Mouse (Mus musculus) limb, embryonic 13.5 days (tissue): ENCODE measurements around the gene Panx1. TPM values are rescaled to one million over a fixed set of nuclear protein-coding genes. Genes with fewer than 3 reads are reported as not detected.

ENCODE experiments used
- ATAC-seq: fragments of 200-750 bp; cut with Nextera tagmentation; 2 replicates; pipeline ENCODE4 v1.8.0; 2017; ENCODE audit warnings: low read depth, moderate number of reproducible peaks, moderate TSS enrichment; ENCODE audit not compliant: low FRiP score
- H3K27ac ChIP-seq: fragments of 300-500 bp; sonication (generic); 2 replicates; pipeline ENCODE4 v1.5.1; 2015; ENCODE audit warnings: inconsistent platforms, mild to moderate bottlenecking, moderate library complexity
- H3K27me3 ChIP-seq: fragments of 300-500 bp; sonication (generic); 2 replicates; pipeline ENCODE4 v1.6.1; 2015; ENCODE audit warnings: mild to moderate bottlenecking, inconsistent platforms
- H3K36me3 ChIP-seq: fragments of 300-500 bp; sonication (generic); 2 replicates; pipeline ENCODE4 v1.6.1; 2015; ENCODE audit warnings: inconsistent platforms, mild to moderate bottlenecking, moderate library complexity
- H3K4me1 ChIP-seq: fragments of 300-500 bp; sonication (generic); 2 replicates; pipeline ENCODE4 v1.6.1; 2015; ENCODE audit warnings: inconsistent platforms
- H3K4me2 ChIP-seq: fragments of 300-500 bp; sonication (generic); replicated peaks from 2 replicates; pipeline ENCODE4 v1.6.1; 2015; ENCODE audit warnings: inconsistent platforms, mild to moderate bottlenecking, moderate library complexity
- H3K4me3 ChIP-seq: fragments of 300-500 bp; sonication (generic); 2 replicates; pipeline ENCODE4 v1.5.1; 2015; ENCODE audit warnings: moderate library complexity, mild to moderate bottlenecking, inconsistent platforms
- H3K9ac ChIP-seq: fragments of 300-500 bp; sonication (generic); 2 replicates; pipeline ENCODE4 v1.6.1; 2015; ENCODE audit warnings: mild to moderate bottlenecking, inconsistent platforms
- H3K9me3 ChIP-seq: fragments of 300-500 bp; sonication (generic); 2 replicates; pipeline ENCODE4 v1.6.1; 2016; ENCODE audit warnings: inconsistent platforms
- WGBS: fragments of 180-500 bp; shearing (Covaris S2); methylation state at CpG from one replicate; pipeline ENCODE4 v1.1.7; 2015; 5-methylcytosine and 5-hydroxymethylcytosine counted together
- polyA plus RNA-seq: library from polyadenylated mRNA; unstranded; fragments of >200 nt; fragmentation: Nextera tagmentation; extraction: Ambion mirVana; gene quantifications from 2 replicates; pipeline ENCODE4 v1.2.1, GENCODE M21; 2015

The Panx1 gene
- 46.2 and 49.8 TPM in 2 replicates for polyA plus RNA-seq

DNA sequence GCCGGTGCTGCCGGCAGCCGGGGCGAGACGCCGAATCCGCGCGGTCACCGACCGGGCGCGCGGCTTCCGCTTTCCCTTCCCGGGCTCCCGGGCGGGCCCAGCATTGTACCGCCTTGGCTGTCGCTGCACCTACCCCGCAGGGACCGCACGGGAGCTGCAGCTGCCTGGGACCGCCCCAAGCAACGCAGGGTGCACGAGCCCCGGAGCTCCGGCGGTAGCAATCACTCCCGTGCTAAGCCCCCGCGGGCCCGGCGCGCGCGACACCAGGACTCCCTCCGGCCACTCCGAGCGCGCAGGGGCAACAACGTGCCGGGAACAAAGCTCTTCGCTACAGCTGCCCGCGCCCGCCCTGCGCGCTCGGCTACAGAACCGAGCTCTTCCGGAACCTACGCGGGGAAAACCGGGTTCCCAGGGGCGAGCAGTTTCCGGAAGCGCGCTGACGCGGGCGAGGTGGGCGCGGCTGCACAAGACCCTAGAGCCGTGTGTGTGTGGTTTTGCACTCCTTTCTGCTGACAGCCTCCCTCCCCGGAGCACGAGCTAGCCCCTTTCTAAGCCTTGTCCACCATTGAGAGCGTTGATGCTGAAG lies at the start of gene Panx1:
Panx1 (minus strand) TSS at position 395 of the 586 bp plus-strand sequence.
- Histone ChIP-seq H3K36me3 (no peaks in the 10 kb centered on the region; the same call in 1 of the 2 replicates), H3K4me3 (peak within 1 kb of the TSS; percentile 85), H3K9ac (peak within 1 kb of the TSS; percentile 89), H3K4me2 (peak within 1 kb of the TSS; percentile 78), H3K9me3 (no peaks in the 10 kb centered on the region), H3K4me1 (peaks cover 21% of the 10 kb centered on the region), H3K27me3 (no peaks in the 10 kb centered on the region), H3K27ac (peak within 1 kb of the TSS; percentile 81)
- ATAC-seq = peak; percentile 89
- WGBS = under 1% methylated on average over 62 of the region's 68 CpGs

DNA sequence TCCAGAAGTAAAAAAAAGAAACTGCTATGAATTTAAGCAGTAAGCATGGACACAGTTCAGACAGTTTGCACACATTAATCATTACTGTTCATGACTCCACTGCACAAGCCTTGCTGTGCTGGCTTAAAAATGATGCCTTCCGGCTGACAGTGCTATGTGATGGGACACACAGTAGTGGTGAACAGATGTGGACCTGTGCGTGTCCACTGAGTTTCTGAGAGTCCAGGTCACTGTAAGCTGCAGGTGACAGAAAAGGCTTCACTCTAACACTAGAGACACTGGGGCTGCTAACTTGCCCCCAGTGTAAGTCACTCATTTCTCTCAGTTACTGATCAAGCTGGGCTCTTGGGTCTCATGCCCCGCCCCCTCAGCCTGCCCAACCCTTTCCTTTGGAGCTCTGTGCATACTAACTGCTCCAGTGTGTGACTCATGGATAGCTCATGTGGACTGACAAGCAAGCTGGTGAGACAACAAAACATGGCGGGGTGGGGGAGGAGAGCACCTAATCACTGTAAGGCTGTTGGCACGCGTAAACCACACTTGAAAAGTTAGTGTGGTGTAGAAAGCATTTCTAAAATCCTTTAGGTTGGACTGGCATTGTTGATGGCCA lies 23.5 kb upstream of the Panx1 start:
- no peaks in the 10 kb centered on the region for H3K27me3 ChIP-seq
- no peak overlapping the region for H3K4me2 ChIP-seq
- no peak overlapping the region for H3K27ac ChIP-seq
- WGBS = 79% methylated on average over 6 of the region's 6 CpGs
- no peak for ATAC-seq
- H3K36me3 ChIP-seq = no peaks in the 10 kb centered on the region
- no peak overlapping the region for H3K9ac ChIP-seq
- H3K9me3 ChIP-seq = no peaks in the 10 kb centered on the region
- no peak overlapping the region for H3K4me3 ChIP-seq
- no peaks in the 10 kb centered on the region for H3K4me1 ChIP-seq

DNA sequence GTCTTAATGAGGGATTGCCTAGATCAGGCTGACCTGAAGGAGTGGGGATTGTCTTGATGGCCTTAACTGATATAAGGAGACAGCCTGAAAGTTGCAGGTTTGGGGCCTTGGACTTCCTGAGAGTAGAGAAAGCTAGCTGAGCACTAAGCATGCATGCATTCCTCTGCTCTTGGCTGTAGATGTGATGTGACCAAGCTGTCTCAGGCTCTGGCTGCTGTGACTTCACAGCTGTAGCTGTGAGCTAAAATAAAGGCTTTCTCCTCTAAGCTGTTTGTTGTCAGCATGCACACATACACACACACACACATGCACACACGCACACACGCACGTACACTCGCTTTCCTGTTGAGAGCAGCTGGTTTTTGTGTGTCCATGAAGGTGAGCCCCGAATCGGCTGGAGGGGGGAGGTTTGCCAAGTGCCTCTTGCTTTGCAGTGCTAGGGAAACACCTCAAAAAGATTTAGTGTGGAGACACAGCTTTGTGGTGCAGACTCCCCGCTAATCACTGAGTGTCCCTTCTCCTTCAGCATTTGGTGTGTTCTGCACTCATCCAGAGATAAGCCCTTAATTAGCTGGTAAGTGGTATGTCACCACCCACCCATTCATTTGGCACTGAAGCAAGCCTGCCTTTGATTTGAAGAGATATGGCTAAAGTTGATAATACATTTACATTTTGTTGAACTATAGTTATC lies 22.9 kb upstream of the Panx1 start:
- Histone ChIP-seq H3K9ac (no peak overlapping the region), H3K27me3 (no peaks in the 10 kb centered on the region), H3K4me1 (no peaks in the 10 kb centered on the region), H3K4me3 (no peak overlapping the region), H3K36me3 (no peaks in the 10 kb centered on the region), H3K9me3 (no peaks in the 10 kb centered on the region), H3K27ac (no peak overlapping the region), H3K4me2 (no peak overlapping the region)
- 74% methylated on average over 7 of the region's 7 CpGs for WGBS
- ATAC-seq = no peak

DNA sequence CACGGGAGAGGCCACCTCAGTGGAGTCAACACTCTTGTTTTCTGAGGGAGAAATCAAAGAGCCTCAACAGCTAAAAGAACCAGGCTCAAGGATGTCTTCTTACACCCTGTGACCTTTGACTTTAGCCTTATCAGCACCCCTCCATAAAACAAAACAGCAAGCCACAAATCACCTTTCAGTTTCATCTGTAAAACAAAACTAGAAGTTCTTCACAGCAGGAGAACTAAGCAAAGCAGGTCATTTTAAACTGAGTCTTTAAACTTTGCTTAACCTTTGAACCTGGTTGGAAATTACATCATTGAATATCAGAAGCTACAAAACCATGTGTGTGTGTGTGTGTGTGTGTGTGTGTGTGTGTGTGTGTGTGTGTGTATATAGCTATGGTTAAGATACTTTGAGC lies 18.9 kb upstream of the Panx1 start:
- WGBS = 3% methylated on average over 1 of the region's 1 CpGs
- Histone ChIP-seq H3K4me3 (no peak overlapping the region), H3K4me2 (no peak overlapping the region), H3K4me1 (no peaks in the 10 kb centered on the region), H3K27me3 (no peaks in the 10 kb centered on the region), H3K9me3 (no peaks in the 10 kb centered on the region), H3K9ac (no peak overlapping the region), H3K36me3 (no peaks in the 10 kb centered on the region), H3K27ac (no peak overlapping the region)
- no peak for ATAC-seq

DNA sequence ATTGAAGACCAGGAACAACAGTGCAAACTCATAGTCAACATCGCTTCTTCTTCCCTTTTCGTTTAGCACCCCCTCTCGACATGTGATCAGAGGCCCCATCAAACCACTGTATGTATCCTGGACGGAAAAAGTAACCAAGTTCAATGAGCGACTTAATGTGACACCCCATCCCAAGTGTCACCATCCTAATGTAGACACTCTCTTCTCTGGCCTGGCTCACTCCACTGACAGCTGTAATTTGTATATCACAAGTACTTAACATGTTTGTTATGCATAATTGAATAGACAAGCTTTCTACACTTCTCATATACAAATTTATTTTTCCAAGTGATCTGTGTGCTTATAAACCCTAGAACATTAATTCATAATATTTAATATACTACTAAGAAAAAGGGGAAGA lies 15.6 kb upstream of the Panx1 start:
- H3K4me3 ChIP-seq = no peak overlapping the region
- H3K9ac ChIP-seq = no peak overlapping the region
- no peak overlapping the region for H3K27ac ChIP-seq
- no peak overlapping the region for H3K4me2 ChIP-seq
- no peaks in the 10 kb centered on the region for H3K36me3 ChIP-seq
- WGBS = 91% methylated on average over 5 of the region's 5 CpGs
- H3K4me1 ChIP-seq = no peaks in the 10 kb centered on the region
- no peaks in the 10 kb centered on the region for H3K27me3 ChIP-seq
- ATAC-seq = no peak
- H3K9me3 ChIP-seq = no peaks in the 10 kb centered on the region

DNA sequence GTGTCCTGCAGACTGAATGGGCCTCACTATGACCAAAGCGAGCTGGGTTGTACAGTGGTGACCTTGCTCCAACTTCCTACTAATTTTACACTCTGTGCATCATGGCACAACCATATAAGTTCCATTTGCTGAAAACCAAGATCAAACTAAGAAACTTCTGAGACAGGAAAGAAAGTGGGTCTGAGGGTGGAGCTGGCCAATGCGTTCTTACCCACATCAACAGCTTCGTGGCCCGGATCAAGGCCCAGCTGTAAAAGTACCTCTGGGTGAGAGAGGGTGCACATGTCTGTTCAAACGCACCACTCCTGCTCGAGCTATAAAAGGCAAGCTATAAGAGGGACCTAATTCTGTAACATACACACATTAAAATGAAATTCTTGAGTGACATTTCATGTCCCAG lies 14.7 kb upstream of the Panx1 start:
- Histone ChIP-seq H3K9me3 (no peaks in the 10 kb centered on the region), H3K4me3 (no peak overlapping the region), H3K4me2 (no peak overlapping the region), H3K27ac (no peak overlapping the region), H3K9ac (no peak overlapping the region), H3K36me3 (no peaks in the 10 kb centered on the region), H3K27me3 (no peaks in the 10 kb centered on the region), H3K4me1 (no peaks in the 10 kb centered on the region)
- ATAC-seq = no peak
- 73% methylated on average over 6 of the region's 6 CpGs for WGBS

DNA sequence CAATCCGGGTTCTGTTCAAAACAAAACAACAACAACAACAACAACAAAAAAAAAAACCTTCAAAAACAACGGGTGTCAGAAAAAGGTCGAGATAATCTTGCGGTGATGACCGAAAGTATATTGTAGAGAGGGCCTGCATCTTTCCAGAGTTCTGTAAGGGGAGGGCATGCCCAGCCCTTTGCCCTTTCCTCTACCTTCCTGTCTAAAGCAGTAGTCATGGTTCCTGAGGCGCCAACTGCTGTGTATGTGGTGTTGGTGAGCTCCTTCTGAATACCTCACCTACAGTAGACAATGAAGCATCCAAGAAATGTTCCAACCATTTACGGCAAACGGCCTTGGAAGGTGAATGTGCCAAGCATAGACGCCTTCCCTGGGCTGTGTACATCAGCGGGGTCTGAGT lies 462 bp upstream of the Panx1 start:
- ATAC-seq = no peak
- Histone ChIP-seq H3K27ac (peak overlapping the region; percentile 81; the same call in 1 of the 2 replicates), H3K4me1 (peaks cover 21% of the 10 kb centered on the region), H3K4me3 (peak overlapping the region; percentile 85), H3K36me3 (no peaks in the 10 kb centered on the region; the same call in 1 of the 2 replicates), H3K27me3 (no peaks in the 10 kb centered on the region), H3K4me2 (peak overlapping the region; percentile 78), H3K9me3 (no peaks in the 10 kb centered on the region), H3K9ac (peak overlapping the region; percentile 89)
- WGBS = 42% methylated on average over 10 of the region's 10 CpGs

DNA sequence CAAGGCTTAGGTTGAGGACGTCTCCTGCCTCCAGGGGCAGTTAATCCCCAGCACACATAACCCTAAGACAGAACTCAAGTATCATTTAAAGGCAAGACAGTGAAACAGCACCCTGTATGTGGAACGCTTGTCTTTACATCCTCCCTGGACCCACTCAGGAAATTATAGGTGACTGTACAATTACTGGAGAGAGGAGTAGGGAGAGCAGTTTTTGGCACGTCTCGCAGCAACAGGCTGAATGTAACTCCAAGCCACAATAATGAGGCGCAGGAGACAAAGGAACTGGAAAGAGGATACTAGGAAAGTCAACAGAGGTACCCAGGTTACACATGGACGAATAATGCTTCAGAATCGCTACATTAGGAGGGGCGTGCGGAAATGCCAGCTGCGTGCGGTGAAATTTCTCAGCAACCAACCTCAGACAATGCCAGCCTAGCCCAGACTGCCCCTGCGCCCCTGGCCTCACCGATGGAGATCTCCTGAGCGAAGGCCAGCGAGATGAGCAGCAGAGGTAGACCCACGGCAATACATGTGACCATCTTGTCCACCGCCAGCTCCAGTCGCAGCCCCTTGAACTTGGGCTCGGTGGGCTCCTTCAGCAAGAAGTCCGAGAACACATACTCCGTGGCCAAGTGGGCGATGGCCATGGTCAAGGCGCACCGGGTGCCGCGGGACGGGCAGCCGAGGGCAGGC lies 741 bp downstream of the Panx1 start:
- peak overlapping the region; percentile 78 for H3K4me2 ChIP-seq
- under 1% methylated on average over 28 of the region's 28 CpGs for WGBS

DNA sequence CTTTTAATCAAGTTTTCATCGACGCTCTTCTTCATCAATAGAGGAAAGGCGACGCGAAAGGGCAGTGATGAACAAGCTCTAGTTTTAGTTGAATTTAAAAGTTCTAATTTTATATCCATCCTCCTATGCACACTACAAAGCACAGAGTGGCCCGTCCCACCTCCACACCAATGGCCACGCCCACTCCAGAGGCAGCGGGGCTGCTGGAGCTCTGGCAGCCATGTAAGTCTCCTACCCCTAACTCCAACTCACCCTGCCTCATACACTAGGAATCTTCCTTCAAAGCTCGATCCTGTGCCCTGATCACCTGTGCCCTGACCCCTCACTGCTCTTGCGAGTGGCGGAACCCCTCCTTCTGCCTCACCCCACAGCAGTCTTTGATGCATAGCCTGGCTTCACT lies 3.7 kb downstream of the Panx1 start:
- WGBS = 88% methylated on average over 11 of the region's 11 CpGs
- H3K27ac ChIP-seq = no peak overlapping the region
- no peak for ATAC-seq

More for the DNA sequence above, 741 bp downstream of the Panx1 start:
- Histone ChIP-seq H3K36me3 (no peaks in the 10 kb centered on the region; the same call in 1 of the 2 replicates), H3K9me3 (no peaks in the 10 kb centered on the region), H3K4me1 (peaks cover 21% of the 10 kb centered on the region), H3K27ac (peak overlapping the region; percentile 81; the same call in 1 of the 2 replicates), H3K4me3 (peak overlapping the region; percentile 85), H3K27me3 (no peaks in the 10 kb centered on the region), H3K9ac (peak overlapping the region; percentile 89)
- no peak; the same call in 1 of the 2 replicates for ATAC-seq

DNA sequence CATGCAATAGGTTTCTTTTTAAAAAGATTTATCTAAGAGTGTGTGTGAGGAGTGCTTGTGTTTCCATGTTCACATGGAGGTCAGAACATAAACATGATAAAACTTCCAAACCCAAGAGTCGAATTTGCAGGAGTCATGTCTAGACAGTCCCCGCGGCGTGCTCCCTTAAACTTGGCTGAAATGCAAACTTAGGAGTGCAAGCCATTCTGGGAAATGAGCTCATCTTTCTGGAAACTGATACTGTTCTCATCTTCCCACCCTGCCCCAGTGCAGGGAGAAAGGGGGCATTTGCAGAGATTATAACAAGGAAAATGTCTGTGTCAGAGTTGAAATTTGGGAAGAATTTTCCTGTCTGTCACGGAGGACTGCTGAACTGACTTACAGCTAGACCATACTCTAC lies 5.4 kb downstream of the Panx1 start:
- H3K4me3 ChIP-seq = no peak overlapping the region
- no peak for ATAC-seq
- peaks cover 19% of the 10 kb centered on the region for H3K4me1 ChIP-seq
- whole genome bisulfite sequencing = 91% methylated on average over 5 of the region's 5 CpGs
- no peak overlapping the region for H3K4me2 ChIP-seq
- H3K9me3 ChIP-seq = no peaks in the 10 kb centered on the region
- H3K9ac ChIP-seq = no peak overlapping the region
- H3K27me3 ChIP-seq = no peaks in the 10 kb centered on the region
- no peak overlapping the region for H3K27ac ChIP-seq
- no peaks in the 10 kb centered on the region; the same call in 1 of the 2 replicates for H3K36me3 ChIP-seq

More for the DNA sequence above, 3.7 kb downstream of the Panx1 start:
- Histone ChIP-seq H3K36me3 (no peaks in the 10 kb centered on the region; the same call in 1 of the 2 replicates), H3K4me1 (peaks cover 24% of the 10 kb centered on the region), H3K27me3 (no peaks in the 10 kb centered on the region), H3K4me2 (no peak overlapping the region), H3K4me3 (no peak overlapping the region), H3K9ac (no peak overlapping the region), H3K9me3 (no peaks in the 10 kb centered on the region)

DNA sequence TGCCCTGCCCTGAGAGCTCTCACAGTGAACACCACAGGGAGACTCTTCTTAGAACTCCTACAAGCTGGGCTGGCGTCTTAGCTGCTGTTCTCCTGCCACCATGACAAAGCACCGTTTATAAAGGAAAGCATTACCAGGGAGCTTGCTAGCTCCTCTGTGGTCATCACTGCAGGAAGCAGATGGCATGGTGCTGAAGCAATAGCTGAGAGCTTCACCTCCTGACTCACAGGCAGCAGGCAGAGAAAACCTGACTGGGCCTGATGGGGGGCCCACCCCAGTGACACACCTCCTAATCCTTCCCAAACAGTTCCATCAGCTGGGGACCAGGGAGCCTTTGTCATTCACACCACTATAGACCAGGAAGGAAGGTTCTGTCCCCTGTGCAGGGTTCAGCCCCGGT lies 7.6 kb downstream of the Panx1 start:
- WGBS = 65% methylated on average over 3 of the region's 3 CpGs
- no peaks in the 10 kb centered on the region for H3K9me3 ChIP-seq
- no peaks in the 10 kb centered on the region for H3K27me3 ChIP-seq
- peaks cover 4% of the 10 kb centered on the region for H3K36me3 ChIP-seq
- ATAC-seq = no peak
- H3K4me1 ChIP-seq = peaks cover 3% of the 10 kb centered on the region
- H3K4me2 ChIP-seq = no peak overlapping the region
- no peak overlapping the region for H3K4me3 ChIP-seq
- H3K27ac ChIP-seq = no peak overlapping the region
- H3K9ac ChIP-seq = no peak overlapping the region

DNA sequence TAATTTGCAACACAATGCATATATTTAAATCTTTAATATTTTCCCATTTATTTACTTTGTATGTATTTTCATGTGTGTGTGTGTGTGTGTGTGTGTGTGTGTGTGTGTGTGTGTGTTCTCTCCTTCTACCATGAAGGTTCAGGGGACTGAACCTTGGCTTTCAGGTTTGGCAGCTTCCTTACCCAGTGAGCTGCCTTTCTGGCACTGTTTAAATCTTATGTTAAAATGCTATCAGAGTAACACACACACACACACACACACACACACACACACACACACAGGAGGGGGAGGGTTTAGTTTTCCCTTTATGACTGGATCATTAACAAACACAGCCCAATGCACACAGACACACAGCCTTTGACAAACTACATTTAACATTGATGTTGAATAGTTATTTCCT lies 8.0 kb downstream of the Panx1 start:
- H3K4me2 ChIP-seq = no peak overlapping the region
- ATAC-seq = no peak
- H3K4me3 ChIP-seq = no peak overlapping the region
- H3K9me3 ChIP-seq = no peaks in the 10 kb centered on the region
- no peak overlapping the region for H3K9ac ChIP-seq
- H3K27me3 ChIP-seq = no peaks in the 10 kb centered on the region
- no peak overlapping the region for H3K27ac ChIP-seq
- H3K36me3 ChIP-seq = peaks cover 9% of the 10 kb centered on the region
- peaks cover 3% of the 10 kb centered on the region for H3K4me1 ChIP-seq
